Mouse (Mus musculus) C2C12 (cell line): ENCODE measurements around the gene B130006D01Rik.

ENCODE experiments used
- CTCF ChIP-seq: IDR thresholded peaks from one replicate; pipeline ENCODE4 v1.5.1; 2011; ENCODE audit not compliant: control insufficient read depth, insufficient read depth, insufficient read length
- MAX ChIP-seq: IDR thresholded peaks from one replicate; pipeline ENCODE4 v1.6.1; 2011; ENCODE audit warnings: mild to moderate bottlenecking, control low read depth
- MYOD1 ChIP-seq: IDR thresholded peaks from one replicate; pipeline ENCODE4 v1.6.1; 2011; ENCODE audit warnings: low read depth; ENCODE audit not compliant: control insufficient read depth, insufficient read length
- MYOG ChIP-seq: IDR thresholded peaks from one replicate; pipeline ENCODE4 v1.6.1; 2011; ENCODE audit not compliant: control insufficient read depth, insufficient read length; ENCODE audit errors: extremely low read depth
- USF1 ChIP-seq: IDR thresholded peaks from one replicate; pipeline ENCODE4 v1.6.1; 2011; ENCODE audit warnings: low read depth, mild to moderate bottlenecking, control low read depth, moderate library complexity

DNA sequence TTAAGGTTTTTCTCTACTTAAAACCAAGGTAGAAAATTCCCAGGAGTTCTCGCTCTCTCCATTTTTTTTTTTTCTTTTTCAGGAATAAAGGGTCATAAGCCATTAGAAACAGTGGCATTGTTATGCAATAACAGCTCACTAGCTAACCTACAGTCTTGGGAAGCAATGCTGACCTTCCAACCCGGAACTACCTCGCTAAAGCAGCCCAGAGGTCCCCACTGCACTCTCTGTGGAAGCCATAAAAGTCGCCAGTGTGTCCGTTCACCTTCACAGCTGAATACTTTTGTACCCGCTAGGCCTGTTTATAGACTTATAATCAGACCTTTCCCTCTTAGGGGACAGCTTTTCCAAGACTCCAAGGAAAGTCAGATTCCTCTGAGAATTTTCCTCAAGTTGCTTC, 44.9 kb downstream of the B130006D01Rik start:
- TF ChIP-seq MAX (no peak), CTCF (no peak), USF1 (no peak), MYOD1 (no peak), MYOG (no peak)
